Mouse (Mus musculus) embryonic facial prominence, embryonic 13.5 days (tissue): ENCODE data around the gene Grcc10. TPM values are rescaled to one million over a fixed set of nuclear protein-coding genes. Genes with fewer than 3 reads are reported as not detected.

ENCODE experiments used
- ATAC-seq: fragments of 200-750 bp; cut with Nextera tagmentation; 2 replicates; pipeline ENCODE4 v1.8.0; 2017; ENCODE audit warnings: low read depth; ENCODE audit not compliant: insufficient number of reproducible peaks, insufficient read depth, low FRiP score, low TSS enrichment
- H3K27ac ChIP-seq: fragments of 300-500 bp; sonication (generic); 2 replicates; pipeline ENCODE4 v1.5.1; 2015; ENCODE audit warnings: moderate library complexity, mild to moderate bottlenecking, inconsistent platforms
- H3K27me3 ChIP-seq: fragments of 300-500 bp; sonication (generic); 2 replicates; pipeline ENCODE4 v1.6.1; 2015; ENCODE audit warnings: mild to moderate bottlenecking, inconsistent platforms
- H3K36me3 ChIP-seq: fragments of 300-500 bp; sonication (generic); 2 replicates; pipeline ENCODE4 v1.6.1; 2015; ENCODE audit warnings: mild to moderate bottlenecking, inconsistent platforms
- H3K4me1 ChIP-seq: fragments of 300-500 bp; sonication (generic); 2 replicates; pipeline ENCODE4 v1.6.1; 2015; ENCODE audit warnings: inconsistent platforms
- H3K4me2 ChIP-seq: fragments of 300-500 bp; sonication (generic); 2 replicates; pipeline ENCODE4 v1.6.1; 2015; ENCODE audit warnings: moderate library complexity, mild to moderate bottlenecking, inconsistent platforms
- H3K4me3 ChIP-seq: fragments of 300-500 bp; sonication (generic); 2 replicates; pipeline ENCODE4 v1.5.1; 2015; ENCODE audit warnings: mild to moderate bottlenecking, inconsistent platforms
- H3K9ac ChIP-seq: fragments of 300-500 bp; sonication (generic); 2 replicates; pipeline ENCODE4 v1.6.1; 2015; ENCODE audit warnings: mild to moderate bottlenecking, inconsistent platforms
- H3K9me3 ChIP-seq: fragments of 300-500 bp; sonication (generic); 2 replicates; pipeline ENCODE4 v1.6.1; 2016; ENCODE audit warnings: inconsistent platforms
- WGBS: fragments of 180-500 bp; shearing (Covaris S2); methylation state at CpG from one replicate; pipeline ENCODE4 v1.1.7; 2015; ENCODE audit warnings: mixed read lengths; 5-methylcytosine and 5-hydroxymethylcytosine counted together
- polyA plus RNA-seq: library from polyadenylated mRNA; unstranded; fragments of >200 nt; fragmentation: Nextera tagmentation; extraction: Ambion mirVana; gene quantifications from 2 replicates; pipeline ENCODE4 v1.2.1, GENCODE M21; 2015

Gene Grcc10
- polyA plus RNA-seq, 1 experiment from 2014 or later = 487 TPM

- no peak overlapping the region for H3K4me3 ChIP-seq
- no peak overlapping the region for H3K9ac ChIP-seq
- 94% methylated on average over 10 of the region's 10 CpGs for WGBS
- H3K4me1 ChIP-seq = peaks cover 31% of the 10 kb centered on the region
- H3K9me3 ChIP-seq = no peaks in the 10 kb centered on the region
- no peaks in the 10 kb centered on the region for H3K27me3 ChIP-seq
- peaks cover 56% of the 10 kb centered on the region for H3K36me3 ChIP-seq
- H3K27ac ChIP-seq = no peak overlapping the region
- no peak overlapping the region for H3K4me2 ChIP-seq
- ATAC-seq = no peak
Observed at GRCm38 (mm10) chr6:124708289-124708889, 32.8 kb downstream of the Grcc10 start.

- peaks cover 25% of the 10 kb centered on the region for H3K4me1 ChIP-seq
- H3K4me2 ChIP-seq = no peak overlapping the region
- no peak overlapping the region for H3K27ac ChIP-seq
- 87% methylated on average over 5 of the region's 5 CpGs for WGBS
- H3K36me3 ChIP-seq = peaks cover 78% of the 10 kb centered on the region
- H3K9me3 ChIP-seq = no peaks in the 10 kb centered on the region
- H3K27me3 ChIP-seq = no peaks in the 10 kb centered on the region
- H3K4me3 ChIP-seq = no peak overlapping the region
- no peak overlapping the region for H3K9ac ChIP-seq
- ATAC-seq = no peak
Observed at GRCm38 (mm10) chr6:124706061-124706627, 35.0 kb downstream of the Grcc10 start.

- H3K27ac ChIP-seq = no peak overlapping the region
- no peaks in the 10 kb centered on the region for H3K27me3 ChIP-seq
- peak overlapping the region; percentile 16; the same call in 1 of the 2 replicates for H3K9ac ChIP-seq
- peaks cover 9% of the 10 kb centered on the region for H3K4me1 ChIP-seq
- no peak overlapping the region for H3K4me2 ChIP-seq
- H3K4me3 ChIP-seq = no peak overlapping the region
- peaks cover 92% of the 10 kb centered on the region for H3K36me3 ChIP-seq
- H3K9me3 ChIP-seq = no peaks in the 10 kb centered on the region
- no peak for ATAC-seq
- 91% methylated on average over 2 of the region's 2 CpGs for WGBS
Observed at GRCm38 (mm10) chr6:124704417-124704816, 36.8 kb downstream of the Grcc10 start.

GRCm38 (mm10) chr6:124703789-124704188, 37.4 kb downstream of the Grcc10 start:
- 81% methylated on average over 7 of the region's 7 CpGs for WGBS
- Histone ChIP-seq H3K27me3 (no peaks in the 10 kb centered on the region), H3K4me3 (no peak overlapping the region), H3K4me1 (peaks cover 7% of the 10 kb centered on the region; the same call in 1 of the 2 replicates), H3K9ac (no peak overlapping the region), H3K4me2 (no peak overlapping the region), H3K36me3 (peaks cover 97% of the 10 kb centered on the region), H3K27ac (no peak overlapping the region), H3K9me3 (no peaks in the 10 kb centered on the region)
- ATAC-seq = no peak

- WGBS = 50% methylated on average over 3 of the region's 3 CpGs
Observed at GRCm38 (mm10) chr6:124702784-124703103, 38.4 kb downstream of the Grcc10 start.

GRCm38 (mm10) chr6:124702102-124702783, 38.9 kb downstream of the Grcc10 start:
- 91% methylated on average over 17 of the region's 17 CpGs for WGBS
- H3K27me3 ChIP-seq = no peaks in the 10 kb centered on the region
- peaks cover 7% of the 10 kb centered on the region; the same call in 1 of the 2 replicates for H3K4me1 ChIP-seq
- no peak overlapping the region for H3K9ac ChIP-seq
- no peak overlapping the region for H3K27ac ChIP-seq
- peaks cover 86% of the 10 kb centered on the region for H3K36me3 ChIP-seq
- H3K9me3 ChIP-seq = no peaks in the 10 kb centered on the region
- ATAC-seq = no peak
- H3K4me3 ChIP-seq = no peak overlapping the region
- no peak overlapping the region for H3K4me2 ChIP-seq

More at GRCm38 (mm10) chr6:124702784-124703103, 38.4 kb downstream of the Grcc10 start:
- Histone ChIP-seq H3K9ac (no peak overlapping the region), H3K27ac (no peak overlapping the region), H3K4me1 (peaks cover 7% of the 10 kb centered on the region; the same call in 1 of the 2 replicates), H3K9me3 (no peaks in the 10 kb centered on the region), H3K4me2 (no peak overlapping the region), H3K36me3 (peaks cover 90% of the 10 kb centered on the region), H3K27me3 (no peaks in the 10 kb centered on the region), H3K4me3 (no peak overlapping the region)
- ATAC-seq = peak; percentile 67

- WGBS = 78% methylated on average over 8 of the region's 8 CpGs
- no peak overlapping the region for H3K4me2 ChIP-seq
Observed at GRCm38 (mm10) chr6:124701338-124701737, 39.8 kb downstream of the Grcc10 start.

GRCm38 (mm10) chr6:124699962-124700610, 41.1 kb downstream of the Grcc10 start:
- no peak overlapping the region for H3K9ac ChIP-seq
- H3K9me3 ChIP-seq = no peaks in the 10 kb centered on the region
- ATAC-seq = no peak
- no peak overlapping the region for H3K4me2 ChIP-seq
- peaks cover 7% of the 10 kb centered on the region; the same call in 1 of the 2 replicates for H3K4me1 ChIP-seq
- no peaks in the 10 kb centered on the region for H3K27me3 ChIP-seq
- H3K4me3 ChIP-seq = no peak overlapping the region
- peaks cover 66% of the 10 kb centered on the region for H3K36me3 ChIP-seq
- 77% methylated on average over 11 of the region's 11 CpGs for WGBS
- H3K27ac ChIP-seq = no peak overlapping the region

More at GRCm38 (mm10) chr6:124701338-124701737, 39.8 kb downstream of the Grcc10 start:
- Histone ChIP-seq H3K27me3 (no peaks in the 10 kb centered on the region), H3K27ac (no peak overlapping the region), H3K36me3 (peaks cover 77% of the 10 kb centered on the region), H3K9ac (no peak overlapping the region), H3K4me3 (no peak overlapping the region), H3K9me3 (no peaks in the 10 kb centered on the region), H3K4me1 (peaks cover 7% of the 10 kb centered on the region; the same call in 1 of the 2 replicates)
- no peak for ATAC-seq

- H3K4me3 ChIP-seq = no peak overlapping the region
- no peaks in the 10 kb centered on the region for H3K27me3 ChIP-seq
- WGBS = 91% methylated on average over 4 of the region's 4 CpGs
- H3K9ac ChIP-seq = no peak overlapping the region
- ATAC-seq = no peak
- H3K4me1 ChIP-seq = peaks cover 7% of the 10 kb centered on the region
- no peaks in the 10 kb centered on the region for H3K9me3 ChIP-seq
- no peak overlapping the region for H3K27ac ChIP-seq
- H3K36me3 ChIP-seq = peaks cover 59% of the 10 kb centered on the region
- no peak overlapping the region for H3K4me2 ChIP-seq
Observed at GRCm38 (mm10) chr6:124699366-124699765, 41.8 kb downstream of the Grcc10 start.

- H3K9me3 ChIP-seq = no peaks in the 10 kb centered on the region
- peaks cover 53% of the 10 kb centered on the region for H3K36me3 ChIP-seq
- ATAC-seq = no peak
- no peaks in the 10 kb centered on the region for H3K27me3 ChIP-seq
- no peak overlapping the region for H3K4me3 ChIP-seq
- H3K27ac ChIP-seq = no peak overlapping the region
- no peak overlapping the region for H3K9ac ChIP-seq
- peaks cover 12% of the 10 kb centered on the region for H3K4me1 ChIP-seq
- WGBS = 84% methylated on average over 6 of the region's 6 CpGs
- H3K4me2 ChIP-seq = no peak overlapping the region
Observed at GRCm38 (mm10) chr6:124698751-124699150, 42.4 kb downstream of the Grcc10 start.

- 89% methylated on average over 7 of the region's 7 CpGs for WGBS
- ATAC-seq = no peak
Observed at GRCm38 (mm10) chr6:124696441-124697150, 44.6 kb downstream of the Grcc10 start.

More at GRCm38 (mm10) chr6:124696441-124697150, 44.6 kb downstream of the Grcc10 start:
- Histone ChIP-seq H3K9ac (no peak overlapping the region), H3K27ac (no peak overlapping the region), H3K4me1 (peaks cover 4% of the 10 kb centered on the region; the same call in 1 of the 2 replicates), H3K36me3 (peaks cover 31% of the 10 kb centered on the region), H3K9me3 (no peaks in the 10 kb centered on the region), H3K4me3 (no peak overlapping the region), H3K4me2 (no peak overlapping the region), H3K27me3 (no peaks in the 10 kb centered on the region)
